Mouse (Mus musculus): Measurements from ENCODE around the gene Pcnx3. TPM values are rescaled to one million over a fixed set of nuclear protein-coding genes. Genes with fewer than 3 reads are reported as not detected.

Gene Pcnx3
- polyA plus RNA-seq, 1 experiment, result 28.0 TPM

DNA sequence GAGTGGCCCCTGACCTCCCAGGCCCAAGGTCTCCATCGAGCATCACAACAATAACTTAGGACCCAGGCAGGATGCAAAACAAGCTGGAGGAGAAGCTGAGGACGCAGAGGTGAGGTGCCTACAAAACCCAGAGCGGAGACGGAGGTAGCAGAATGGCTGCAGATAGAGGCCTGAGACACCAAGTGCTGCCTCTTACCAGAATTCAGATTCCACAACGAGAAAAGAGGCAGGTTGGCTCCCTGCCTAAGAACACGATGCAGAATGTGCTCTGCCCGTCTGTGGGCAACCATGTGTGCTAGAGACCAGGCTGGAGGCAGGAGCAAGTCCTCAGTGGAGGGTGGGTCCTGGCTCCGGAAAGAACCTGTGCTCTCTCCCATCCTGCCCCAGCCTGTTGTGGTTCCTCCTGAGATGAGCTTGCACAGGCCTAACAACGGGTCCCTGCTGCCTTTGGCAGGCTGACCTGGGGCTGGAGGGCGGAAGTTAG is 4.2 kb upstream of the Pcnx3 start:
- H3ac ChIP-seq (ENCODE audit: control insufficient read depth, insufficient read length, low read depth), result peak overlapping the region; percentile 19
- H3K36me3 ChIP-seq (ENCODE audit: control insufficient read depth, insufficient read depth), result peaks cover 38% of the 10 kb centered on the region
- peaks cover 40% of the 10 kb centered on the region for H3K79me3 ChIP-seq (ENCODE audit: low read depth)
- TF ChIP-seq MYOD1 (IDR thresholded peaks at IDR 0.05; ENCODE audit: control insufficient read depth, insufficient read length, low read depth), result no peak
- no peak for TF ChIP-seq CEBPB (IDR thresholded peaks at IDR 0.05; ENCODE audit: low read depth)
- no peak for TF ChIP-seq USF1 (IDR thresholded peaks at IDR 0.05; ENCODE audit: low read depth)
- no peak for TF ChIP-seq CTCF (IDR thresholded peaks at IDR 0.05; ENCODE audit: control insufficient read depth, insufficient read depth, insufficient read length)
- no peak for TF ChIP-seq MAX (IDR thresholded peaks at IDR 0.05)
- no peak for TF ChIP-seq FOSL1 (IDR thresholded peaks at IDR 0.05; ENCODE audit: insufficient read depth, low read length, poor library complexity, severe bottlenecking)
- no peak for TF ChIP-seq MYOG (IDR thresholded peaks at IDR 0.05; ENCODE audit: control insufficient read depth, extremely low read depth, insufficient read length)
- no peaks in the 10 kb centered on the region for H3K27me3 ChIP-seq (ENCODE audit: control insufficient read depth, insufficient read depth, insufficient read length)
- H3K79me2 ChIP-seq (ENCODE audit: control insufficient read depth, insufficient read depth), result peaks cover 51% of the 10 kb centered on the region
- H3K4me3 ChIP-seq (ENCODE audit: insufficient read depth, poor library complexity, severe bottlenecking), result no peak overlapping the region

DNA sequence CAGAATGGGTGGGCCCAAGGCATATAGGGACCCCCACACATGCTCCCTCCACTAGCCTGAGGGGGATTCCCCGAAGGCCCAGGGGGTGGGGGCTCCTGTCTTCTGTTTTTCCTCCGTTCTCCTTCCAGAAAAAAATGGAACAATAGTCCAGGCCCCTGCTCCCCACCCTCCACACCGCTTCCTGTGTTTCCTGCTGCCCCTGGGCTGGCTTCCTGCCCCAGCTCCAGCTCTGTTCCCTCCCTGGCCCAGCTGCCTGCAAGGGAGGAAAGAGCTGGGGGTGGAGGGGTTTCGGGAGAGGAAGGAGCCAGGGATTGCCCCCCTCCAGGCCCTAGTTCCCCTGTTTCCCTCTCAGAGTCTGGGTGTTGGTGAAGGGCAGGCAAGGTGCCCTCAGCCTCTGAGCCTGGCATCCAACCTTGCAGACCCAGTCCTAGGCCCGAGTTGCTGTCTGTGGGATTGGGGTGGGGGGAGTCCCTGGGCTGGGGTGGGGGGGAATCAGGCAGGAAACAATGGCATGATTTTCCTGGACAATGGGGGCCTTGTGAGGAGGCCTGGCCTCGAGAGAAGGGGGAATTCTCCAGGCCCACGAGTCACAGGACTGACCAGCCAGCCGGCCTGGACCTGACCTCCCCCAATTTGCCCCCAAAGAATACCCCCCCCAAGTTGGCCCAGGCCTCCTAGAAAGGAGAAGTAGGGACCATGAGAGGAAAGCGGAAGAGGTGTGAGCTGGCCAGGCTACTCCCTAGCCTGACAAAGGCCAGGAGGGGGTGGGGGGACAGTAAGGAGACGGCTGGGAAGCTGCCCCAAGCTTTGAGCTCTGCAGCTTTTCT is 3.6 kb upstream of the Pcnx3 start:
- Histone ChIP-seq H3K36me3 (ENCODE audit: control insufficient read depth, insufficient read depth) (peaks cover 32% of the 10 kb centered on the region), H3K4me3 (ENCODE audit: insufficient read depth, poor library complexity, severe bottlenecking) (peak overlapping the region; percentile 2), H3K79me3 (ENCODE audit: low read depth) (peaks cover 45% of the 10 kb centered on the region)

DNA sequence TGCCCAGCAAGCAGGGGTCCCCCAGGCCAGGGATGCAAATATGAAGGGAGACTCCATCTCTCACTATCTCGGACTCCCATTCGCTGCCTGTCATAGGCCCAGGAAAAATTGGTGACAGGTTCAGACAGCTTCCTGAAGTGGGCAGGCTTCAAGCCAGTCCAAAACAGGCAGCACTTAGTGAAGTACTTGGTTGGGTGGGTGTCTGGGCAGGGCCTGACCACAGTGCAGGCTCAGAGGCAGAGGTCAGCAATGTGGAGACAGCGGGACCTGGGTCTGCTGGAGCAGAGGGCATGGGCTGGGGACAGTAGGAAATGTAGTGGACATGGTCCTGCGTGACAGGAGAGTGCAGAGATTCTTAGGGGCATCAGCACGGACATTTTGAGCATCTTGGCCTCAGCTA is 2.9 kb upstream of the Pcnx3 start:
- Histone ChIP-seq H3K79me2 (ENCODE audit: control insufficient read depth, insufficient read depth) (peaks cover 62% of the 10 kb centered on the region), H3K4me3 (ENCODE audit: insufficient read depth, poor library complexity, severe bottlenecking) (no peak overlapping the region), H3ac (ENCODE audit: control insufficient read depth, insufficient read length, low read depth) (peak overlapping the region; percentile 92), H3K36me3 (ENCODE audit: control insufficient read depth, insufficient read depth) (peaks cover 25% of the 10 kb centered on the region), H3K27me3 (ENCODE audit: control insufficient read depth, insufficient read depth, insufficient read length) (no peaks in the 10 kb centered on the region), H3K79me3 (ENCODE audit: low read depth) (peaks cover 45% of the 10 kb centered on the region)
- TF ChIP-seq FOSL1 (IDR thresholded peaks at IDR 0.05; ENCODE audit: insufficient read depth, low read length, poor library complexity, severe bottlenecking) (no peak), CTCF (IDR thresholded peaks at IDR 0.05; ENCODE audit: control insufficient read depth, insufficient read depth, insufficient read length) (no peak), MAX (IDR thresholded peaks at IDR 0.05) (no peak), MYOG (IDR thresholded peaks at IDR 0.05; ENCODE audit: control insufficient read depth, extremely low read depth, insufficient read length) (no peak)

More for the DNA sequence above, 3.6 kb upstream of the Pcnx3 start:
- Histone ChIP-seq H3K27me3 (ENCODE audit: control insufficient read depth, insufficient read depth, insufficient read length) (no peaks in the 10 kb centered on the region), H3ac (ENCODE audit: control insufficient read depth, insufficient read length, low read depth) (peak overlapping the region; percentile 92), H3K79me2 (ENCODE audit: control insufficient read depth, insufficient read depth) (peaks cover 58% of the 10 kb centered on the region)
- no peak for TF ChIP-seq CTCF (IDR thresholded peaks at IDR 0.05; ENCODE audit: control insufficient read depth, insufficient read depth, insufficient read length)
- no peak for TF ChIP-seq MAX (IDR thresholded peaks at IDR 0.05)
- no peak for TF ChIP-seq FOSL1 (IDR thresholded peaks at IDR 0.05; ENCODE audit: insufficient read depth, low read length, poor library complexity, severe bottlenecking)
- no peak for TF ChIP-seq CEBPB (IDR thresholded peaks at IDR 0.05; ENCODE audit: low read depth)
- TF ChIP-seq MYOD1 (IDR thresholded peaks at IDR 0.05; ENCODE audit: control insufficient read depth, insufficient read length, low read depth), result no peak
- TF ChIP-seq MYOG (IDR thresholded peaks at IDR 0.05; ENCODE audit: control insufficient read depth, extremely low read depth, insufficient read length), result no peak
- no peak for TF ChIP-seq USF1 (IDR thresholded peaks at IDR 0.05; ENCODE audit: low read depth)

DNA sequence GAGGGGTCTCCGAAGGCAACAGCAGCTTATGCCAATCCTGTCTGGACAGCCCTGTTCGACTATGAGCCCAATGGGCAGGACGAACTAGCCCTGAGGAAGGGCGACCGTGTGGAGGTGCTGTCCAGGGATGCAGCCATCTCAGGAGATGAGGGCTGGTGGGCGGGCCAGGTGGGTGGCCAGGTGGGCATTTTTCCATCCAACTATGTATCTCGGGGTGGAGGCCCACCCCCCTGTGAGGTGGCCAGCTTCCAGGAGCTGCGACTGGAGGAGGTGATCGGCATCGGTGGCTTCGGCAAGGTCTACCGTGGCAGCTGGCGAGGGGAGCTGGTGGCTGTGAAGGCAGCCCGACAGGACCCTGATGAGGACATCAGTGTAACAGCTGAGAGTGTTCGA is 1.6 kb upstream of the Pcnx3 start:
- Histone ChIP-seq H3K27me3 (ENCODE audit: control insufficient read depth, insufficient read depth, insufficient read length) (no peaks in the 10 kb centered on the region), H3K36me3 (ENCODE audit: control insufficient read depth, insufficient read depth) (peaks cover 24% of the 10 kb centered on the region), H3ac (ENCODE audit: control insufficient read depth, insufficient read length, low read depth) (peak overlapping the region; percentile 92), H3K79me2 (ENCODE audit: control insufficient read depth, insufficient read depth) (peaks cover 62% of the 10 kb centered on the region), H3K79me3 (ENCODE audit: low read depth) (peaks cover 45% of the 10 kb centered on the region), H3K4me3 (ENCODE audit: insufficient read depth, poor library complexity, severe bottlenecking) (peak overlapping the region; percentile 89)
- no peak for TF ChIP-seq CEBPB (IDR thresholded peaks at IDR 0.05; ENCODE audit: low read depth)
- TF ChIP-seq MYOD1 (IDR thresholded peaks at IDR 0.05; ENCODE audit: control insufficient read depth, insufficient read length, low read depth), result no peak
- no peak for TF ChIP-seq MAX (IDR thresholded peaks at IDR 0.05)
- TF ChIP-seq FOSL1 (IDR thresholded peaks at IDR 0.05; ENCODE audit: insufficient read depth, low read length, poor library complexity, severe bottlenecking), result no peak
- TF ChIP-seq USF1 (IDR thresholded peaks at IDR 0.05; ENCODE audit: low read depth), result no peak

DNA sequence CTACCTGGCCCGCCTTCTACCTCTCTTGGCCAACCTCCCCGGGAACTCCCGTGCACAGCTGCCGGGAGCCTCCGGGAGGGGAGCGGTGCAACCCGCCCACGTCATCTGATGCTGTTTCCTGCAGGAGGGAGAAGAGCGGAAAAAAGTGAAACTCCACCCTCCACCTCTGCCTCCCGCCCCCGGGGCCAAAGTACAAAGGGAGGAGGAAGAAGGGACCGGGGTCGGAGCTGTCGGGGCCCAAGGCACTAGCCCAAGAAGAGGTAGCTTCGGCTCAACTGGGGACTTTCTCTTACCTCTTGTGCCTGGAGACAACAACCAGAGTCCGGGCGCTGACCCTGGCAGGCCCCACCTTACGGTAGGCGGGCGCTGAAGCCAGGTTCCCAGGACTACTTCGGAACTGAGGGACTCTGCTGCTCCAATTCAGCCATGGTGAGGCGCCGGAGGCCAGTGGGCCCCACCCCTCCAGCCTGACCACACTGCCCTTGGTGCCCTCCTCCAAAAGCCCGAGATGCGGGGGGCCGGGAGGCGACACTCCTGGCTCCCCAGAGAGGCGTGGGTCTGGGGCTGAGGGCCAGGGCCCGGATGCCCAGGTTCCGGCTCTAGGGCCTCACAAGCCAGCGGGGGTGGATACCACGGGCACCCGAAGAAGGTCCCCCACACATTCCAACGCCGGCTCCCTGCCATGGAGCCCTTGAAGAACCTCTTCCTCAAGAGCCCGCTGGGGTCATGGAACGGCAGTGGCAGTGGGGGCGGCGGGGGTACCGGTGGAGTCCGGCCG is 1.0 kb upstream of the Pcnx3 start:
- Histone ChIP-seq H3K79me3 (ENCODE audit: low read depth) (peaks cover 45% of the 10 kb centered on the region), H3ac (ENCODE audit: control insufficient read depth, insufficient read length, low read depth) (peak overlapping the region; percentile 92), H3K4me3 (ENCODE audit: insufficient read depth, poor library complexity, severe bottlenecking) (peak overlapping the region; percentile 89), H3K36me3 (ENCODE audit: control insufficient read depth, insufficient read depth) (peaks cover 22% of the 10 kb centered on the region), H3K27me3 (ENCODE audit: control insufficient read depth, insufficient read depth, insufficient read length) (no peaks in the 10 kb centered on the region), H3K79me2 (ENCODE audit: control insufficient read depth, insufficient read depth) (peaks cover 62% of the 10 kb centered on the region)
- TF ChIP-seq CTCF (IDR thresholded peaks at IDR 0.05; ENCODE audit: control insufficient read depth, insufficient read depth, insufficient read length), result no peak
- TF ChIP-seq FOSL1 (IDR thresholded peaks at IDR 0.05; ENCODE audit: insufficient read depth, low read length, poor library complexity, severe bottlenecking), result no peak
- no peak for TF ChIP-seq MYOD1 (IDR thresholded peaks at IDR 0.05; ENCODE audit: control insufficient read depth, insufficient read length, low read depth)
- TF ChIP-seq USF1 (IDR thresholded peaks at IDR 0.05; ENCODE audit: low read depth), result no peak
- TF ChIP-seq CEBPB (IDR thresholded peaks at IDR 0.05; ENCODE audit: low read depth), result no peak
- no peak for TF ChIP-seq MYOG (IDR thresholded peaks at IDR 0.05; ENCODE audit: control insufficient read depth, extremely low read depth, insufficient read length)
- no peak for TF ChIP-seq MAX (IDR thresholded peaks at IDR 0.05)
